Mouse (Mus musculus) liver, embryonic 14.5 days (tissue): ENCODE results near the gene Fhit.

Experiments
- CTCF ChIP-seq: IDR thresholded peaks from 2 replicates; pipeline ENCODE4 v1.5.1; 2016; ENCODE audit warnings: antibody characterized with exemption, low read depth, control low read depth
- EP300 ChIP-seq: IDR thresholded peaks from 2 replicates; pipeline ENCODE4 v1.6.1; 2016; ENCODE audit warnings: antibody characterized with exemption, low read depth

DNA sequence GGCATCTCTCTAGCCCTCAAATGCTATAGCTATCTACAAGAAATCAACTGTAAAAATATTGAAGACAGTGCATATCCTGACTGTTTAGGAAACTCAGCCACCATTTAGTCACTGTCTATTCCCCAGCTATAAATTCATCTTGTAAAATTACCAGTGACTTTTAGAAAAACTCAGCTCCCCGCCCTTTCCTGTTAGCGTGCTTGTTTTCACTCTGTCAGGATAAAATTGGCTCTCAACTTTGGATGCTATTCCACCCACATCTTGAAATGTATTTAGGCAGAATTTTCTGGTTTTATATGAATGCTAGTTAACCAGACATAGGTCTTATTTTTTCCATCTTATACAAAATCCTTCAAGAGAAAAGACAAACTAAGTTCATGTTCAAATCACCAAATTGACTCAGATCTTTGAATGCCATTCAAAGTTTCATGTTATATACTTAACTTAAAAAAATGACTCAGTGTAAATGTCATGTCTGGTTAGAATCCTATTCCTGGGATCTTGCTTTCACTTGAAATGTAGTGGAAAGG is 530.9 kb downstream of the Fhit start:
- TF ChIP-seq CTCF, result no peak
- TF ChIP-seq EP300, result no peak
